Mouse (Mus musculus): ENCODE data around the gene Rps6ka5. TPM values are rescaled to one million over a fixed set of nuclear protein-coding genes. Genes with fewer than 3 reads are reported as not detected.

The Rps6ka5 gene
- polyA plus RNA-seq, 1 experiment: 4.7 TPM

- no peaks in the 10 kb centered on the region for H3K4me1 ChIP-seq (replicated peaks; ENCODE audit: control insufficient read depth, insufficient read depth, low read length)
- no peak overlapping the region for H3K27ac ChIP-seq (ENCODE audit: control insufficient read depth, insufficient read depth, low read length)
- no peak overlapping the region for H3K4me3 ChIP-seq (ENCODE audit: control insufficient read depth, insufficient read depth, low read length)
- no peaks in the 10 kb centered on the region for H3K27me3 ChIP-seq (ENCODE audit: control insufficient read depth, insufficient read depth, low read length)
- no peaks in the 10 kb centered on the region for H3K36me3 ChIP-seq (ENCODE audit: control insufficient read depth, insufficient read depth, low read length)
- TF ChIP-seq POLR2A (IDR thresholded peaks at IDR 0.05; ENCODE audit: control insufficient read depth, extremely low read depth, insufficient read depth, low read length, poor library complexity): no peak
- no peak for TF ChIP-seq CTCF (IDR thresholded peaks at IDR 0.05; ENCODE audit: borderline replicate concordance, control insufficient read depth, extremely low read depth, insufficient read depth, low read length, poor library complexity)
- 97% methylated on average over 3 of the region's 3 CpGs for WGBS
- DNase-seq: no peak
Observed at GRCm38 (mm10) chr12:100636733-100637132, 90.0 kb downstream of the Rps6ka5 start.

- no peaks in the 10 kb centered on the region for H3K36me3 ChIP-seq (ENCODE audit: control insufficient read depth, insufficient read depth, low read length)
- no peaks in the 10 kb centered on the region for H3K4me1 ChIP-seq (replicated peaks; ENCODE audit: control insufficient read depth, insufficient read depth, low read length)
- no peak overlapping the region for H3K4me3 ChIP-seq (ENCODE audit: control insufficient read depth, insufficient read depth, low read length)
- DNase-seq: no peak
- WGBS: 75% methylated on average over 2 of the region's 2 CpGs
- TF ChIP-seq POLR2A (IDR thresholded peaks at IDR 0.05; ENCODE audit: control insufficient read depth, extremely low read depth, insufficient read depth, low read length, poor library complexity) (no peak), CTCF (IDR thresholded peaks at IDR 0.05; ENCODE audit: borderline replicate concordance, control insufficient read depth, extremely low read depth, insufficient read depth, low read length, poor library complexity) (no peak)
- H3K27ac ChIP-seq (ENCODE audit: control insufficient read depth, insufficient read depth, low read length): no peak overlapping the region
- H3K27me3 ChIP-seq (ENCODE audit: control insufficient read depth, insufficient read depth, low read length): no peaks in the 10 kb centered on the region
Observed at GRCm38 (mm10) chr12:100636299-100636633, 90.5 kb downstream of the Rps6ka5 start.

GRCm38 (mm10) chr12:100635601-100636298 lies 91.0 kb downstream of the Rps6ka5 start:
- no peak for TF ChIP-seq CTCF (IDR thresholded peaks at IDR 0.05; ENCODE audit: borderline replicate concordance, control insufficient read depth, extremely low read depth, insufficient read depth, low read length, poor library complexity)
- no peak for TF ChIP-seq POLR2A (IDR thresholded peaks at IDR 0.05; ENCODE audit: control insufficient read depth, extremely low read depth, insufficient read depth, low read length, poor library complexity)
- H3K27me3 ChIP-seq (ENCODE audit: control insufficient read depth, insufficient read depth, low read length): no peaks in the 10 kb centered on the region
- no peak for DNase-seq
- H3K4me1 ChIP-seq (replicated peaks; ENCODE audit: control insufficient read depth, insufficient read depth, low read length): no peaks in the 10 kb centered on the region
- no peak overlapping the region for H3K4me3 ChIP-seq (ENCODE audit: control insufficient read depth, insufficient read depth, low read length)
- H3K27ac ChIP-seq (ENCODE audit: control insufficient read depth, insufficient read depth, low read length): no peak overlapping the region
- no peaks in the 10 kb centered on the region for H3K36me3 ChIP-seq (ENCODE audit: control insufficient read depth, insufficient read depth, low read length)
- 95% methylated on average over 6 of the region's 6 CpGs for WGBS

GRCm38 (mm10) chr12:100633231-100633630 lies 93.6 kb downstream of the Rps6ka5 start:
- no peak overlapping the region for H3K4me3 ChIP-seq (ENCODE audit: control insufficient read depth, insufficient read depth, low read length)
- H3K36me3 ChIP-seq (ENCODE audit: control insufficient read depth, insufficient read depth, low read length): no peaks in the 10 kb centered on the region
- 93% methylated on average over 3 of the region's 3 CpGs for WGBS
- H3K27me3 ChIP-seq (ENCODE audit: control insufficient read depth, insufficient read depth, low read length): no peaks in the 10 kb centered on the region
- DNase-seq: no peak
- H3K27ac ChIP-seq (ENCODE audit: control insufficient read depth, insufficient read depth, low read length): no peak overlapping the region
- TF ChIP-seq CTCF (IDR thresholded peaks at IDR 0.05; ENCODE audit: borderline replicate concordance, control insufficient read depth, extremely low read depth, insufficient read depth, low read length, poor library complexity) (no peak), POLR2A (IDR thresholded peaks at IDR 0.05; ENCODE audit: control insufficient read depth, extremely low read depth, insufficient read depth, low read length, poor library complexity) (no peak)
- no peaks in the 10 kb centered on the region for H3K4me1 ChIP-seq (replicated peaks; ENCODE audit: control insufficient read depth, insufficient read depth, low read length)

- H3K4me3 ChIP-seq (ENCODE audit: control insufficient read depth, insufficient read depth, low read length): no peak overlapping the region
- H3K36me3 ChIP-seq (ENCODE audit: control insufficient read depth, insufficient read depth, low read length): no peaks in the 10 kb centered on the region
- no peak for TF ChIP-seq CTCF (IDR thresholded peaks at IDR 0.05; ENCODE audit: borderline replicate concordance, control insufficient read depth, extremely low read depth, insufficient read depth, low read length, poor library complexity)
- no peak for TF ChIP-seq POLR2A (IDR thresholded peaks at IDR 0.05; ENCODE audit: control insufficient read depth, extremely low read depth, insufficient read depth, low read length, poor library complexity)
- 95% methylated on average over 7 of the region's 7 CpGs for WGBS
- no peak overlapping the region for H3K27ac ChIP-seq (ENCODE audit: control insufficient read depth, insufficient read depth, low read length)
- no peaks in the 10 kb centered on the region for H3K27me3 ChIP-seq (ENCODE audit: control insufficient read depth, insufficient read depth, low read length)
- H3K4me1 ChIP-seq (replicated peaks; ENCODE audit: control insufficient read depth, insufficient read depth, low read length): no peaks in the 10 kb centered on the region
- no peak for DNase-seq
Observed at GRCm38 (mm10) chr12:100631286-100631685, 95.5 kb downstream of the Rps6ka5 start.

- TF ChIP-seq CTCF (IDR thresholded peaks at IDR 0.05; ENCODE audit: borderline replicate concordance, control insufficient read depth, extremely low read depth, insufficient read depth, low read length, poor library complexity) (no peak), POLR2A (IDR thresholded peaks at IDR 0.05; ENCODE audit: control insufficient read depth, extremely low read depth, insufficient read depth, low read length, poor library complexity) (no peak)
- no peaks in the 10 kb centered on the region for H3K27me3 ChIP-seq (ENCODE audit: control insufficient read depth, insufficient read depth, low read length)
- H3K4me3 ChIP-seq (ENCODE audit: control insufficient read depth, insufficient read depth, low read length): no peak overlapping the region
- no peak for DNase-seq
- whole genome bisulfite sequencing: 92% methylated on average over 6 of the region's 6 CpGs
- H3K4me1 ChIP-seq (replicated peaks; ENCODE audit: control insufficient read depth, insufficient read depth, low read length): no peaks in the 10 kb centered on the region
- H3K36me3 ChIP-seq (ENCODE audit: control insufficient read depth, insufficient read depth, low read length): no peaks in the 10 kb centered on the region
- H3K27ac ChIP-seq (ENCODE audit: control insufficient read depth, insufficient read depth, low read length): no peak overlapping the region
Observed at GRCm38 (mm10) chr12:100629126-100629920, 97.5 kb downstream of the Rps6ka5 start.
